Mouse (Mus musculus) 3134 (cell line): ENCODE measurements at regions not wholly inside any gene's neighbourhood (a gene's known extent, or its start where the extent isn't known, plus 50 kb on each side); places are given as distances from the start of the nearest gene placed in this dataset.

Experiments
- DNase-seq: peaks from one replicate; pipeline ENCODE4 v3.0.0-alpha.2; 2011; ENCODE audit warnings: low spot score; ENCODE audit not compliant: insufficient read length; ENCODE audit errors: extremely low read depth

GRCm38 (mm10) chr11:82589761-82590160, 174.4 kb downstream of the Cct6b start:
- no peak for DNase-seq

- no peak for DNase-seq
Observed at GRCm38 (mm10) chr11:82588744-82589143, 175.4 kb downstream of the Cct6b start.

- DNase-seq = no peak
Observed at GRCm38 (mm10) chr11:82579841-82580415, 184.2 kb downstream of the Cct6b start.

GRCm38 (mm10) chr11:82576019-82576418, 187.3 kb downstream of the Tmem132e start:
- DNase-seq = no peak

- no peak for DNase-seq
Observed at GRCm38 (mm10) chr11:82573126-82573525, 184.4 kb downstream of the Tmem132e start.

- DNase-seq = no peak
Observed at GRCm38 (mm10) chr11:82571525-82571924, 182.8 kb downstream of the Tmem132e start.

- DNase-seq = no peak
Observed at GRCm38 (mm10) chr11:82569819-82570218, 181.1 kb downstream of the Tmem132e start.

GRCm38 (mm10) chr11:82568219-82568676, 179.5 kb downstream of the Tmem132e start:
- no peak for DNase-seq

GRCm38 (mm10) chr11:82567014-82567685, 178.4 kb downstream of the Tmem132e start:
- DNase-seq = no peak

- no peak for DNase-seq
Observed at GRCm38 (mm10) chr11:82566092-82566491, 177.4 kb downstream of the Tmem132e start.

GRCm38 (mm10) chr11:82564181-82564580, 175.5 kb downstream of the Tmem132e start:
- DNase-seq = no peak

GRCm38 (mm10) chr11:82542028-82542427, 153.3 kb downstream of the Tmem132e start:
- DNase-seq = no peak

- no peak for DNase-seq
Observed at GRCm38 (mm10) chr11:82541376-82541775, 152.7 kb downstream of the Tmem132e start.

GRCm38 (mm10) chr11:82537931-82538330, 149.2 kb downstream of the Tmem132e start:
- DNase-seq = no peak

- DNase-seq = no peak
Observed at GRCm38 (mm10) chr11:82523200-82523802, 134.6 kb downstream of the Tmem132e start.

GRCm38 (mm10) chr11:82521383-82521782, 132.7 kb downstream of the Tmem132e start:
- peak; percentile 11 for DNase-seq

GRCm38 (mm10) chr11:82518691-82519090, 130.0 kb downstream of the Tmem132e start:
- no peak for DNase-seq

GRCm38 (mm10) chr11:82514526-82515144, 125.9 kb downstream of the Tmem132e start:
- DNase-seq = no peak

GRCm38 (mm10) chr11:82508564-82508963, 119.9 kb downstream of the Tmem132e start:
- DNase-seq = no peak
